Mouse (Mus musculus): Measurements from ENCODE around the gene 1110008P14Rik.

GRCm38 (mm10) chr2:32353836-32354235 lies 27.9 kb downstream of the 1110008P14Rik start:
- no peak for TF ChIP-seq TAL1 (conservative IDR thresholded peaks at IDR 0.05; ENCODE audit: low read depth, low read length)
- TF ChIP-seq CTCF (IDR thresholded peaks at IDR 0.05; ENCODE audit: low read depth, low read length), result no peak
- no peak for TF ChIP-seq GATA1 (IDR thresholded peaks at IDR 0.05; ENCODE audit: borderline replicate concordance, low read length)

All from G1E (cell line).